Mouse (Mus musculus): Measurements from ENCODE around the gene Angpt4. TPM values are rescaled to one million over a fixed set of nuclear protein-coding genes. Genes with fewer than 3 reads are reported as not detected.

Angpt4 gene
- total and polyA plus RNA-seq, 2 experiments from 2014 or later: 0.12 TPM; not detected in 1

- 59% methylated on average over 5 of the region's 5 CpGs for WGBS
- no peak overlapping the region for H3K4me2 ChIP-seq (ENCODE audit: low read depth, low read length)
- no peaks in the 10 kb centered on the region for H3K4me1 ChIP-seq (ENCODE audit: control insufficient read depth, insufficient read depth)
- DNase-seq (ENCODE audit: low spot score) (no peak), ATAC-seq (ENCODE audit: insufficient read depth, low read depth) (no peak)
- no peak for TF ChIP-seq CTCF (IDR thresholded peaks at IDR 0.05; ENCODE audit: low read depth)
- TF ChIP-seq EP300 (IDR thresholded peaks at IDR 0.05; ENCODE audit: low read depth): no peak
- H3K27me3 ChIP-seq (ENCODE audit: control insufficient read depth, insufficient read depth, low read length): peaks cover 9% of the 10 kb centered on the region; the same call in 1 of the 2 replicates
- no peak overlapping the region for H3K4me3 ChIP-seq (ENCODE audit: low read depth, low read length)
- no peak overlapping the region for H3K9ac ChIP-seq (replicated peaks; ENCODE audit: low read depth, low read length)
- H3K36me3 ChIP-seq (replicated peaks; ENCODE audit: control insufficient read depth, insufficient read depth, low read length): no peaks in the 10 kb centered on the region
- H3K9me3 ChIP-seq (replicated peaks; ENCODE audit: control insufficient read depth, low read length): no peaks in the 10 kb centered on the region
- H3K27ac ChIP-seq (ENCODE audit: low read depth): no peak overlapping the region
Measured at GRCm38 (mm10) chr2:151939651-151940420, 28.8 kb downstream of the Angpt4 start.

- Histone ChIP-seq H3K4me1 (ENCODE audit: control insufficient read depth, insufficient read depth) (no peaks in the 10 kb centered on the region), H3K4me2 (ENCODE audit: low read depth, low read length) (no peak overlapping the region), H3K36me3 (replicated peaks; ENCODE audit: control insufficient read depth, insufficient read depth, low read length) (no peaks in the 10 kb centered on the region), H3K27ac (ENCODE audit: low read depth) (no peak overlapping the region), H3K27me3 (ENCODE audit: control insufficient read depth, insufficient read depth, low read length) (peaks cover 10% of the 10 kb centered on the region; the same call in 1 of the 2 replicates), H3K9ac (replicated peaks; ENCODE audit: low read depth, low read length) (no peak overlapping the region), H3K9me3 (replicated peaks; ENCODE audit: control insufficient read depth, low read length) (no peaks in the 10 kb centered on the region), H3K4me3 (ENCODE audit: low read depth, low read length) (no peak overlapping the region)
- TF ChIP-seq EP300 (IDR thresholded peaks at IDR 0.05; ENCODE audit: low read depth): no peak
- TF ChIP-seq CTCF (IDR thresholded peaks at IDR 0.05; ENCODE audit: low read depth): peak; percentile 60
- DNase-seq (ENCODE audit: low spot score) (peak; percentile 35), ATAC-seq (ENCODE audit: insufficient read depth, low read depth) (no peak)
- 23% methylated on average over 2 of the region's 2 CpGs for WGBS
Measured at GRCm38 (mm10) chr2:151941269-151941668, 30.3 kb downstream of the Angpt4 start.

- Histone ChIP-seq H3K9me3 (replicated peaks; ENCODE audit: control insufficient read depth, low read length) (no peaks in the 10 kb centered on the region), H3K27me3 (ENCODE audit: control insufficient read depth, insufficient read depth, low read length) (peaks cover 14% of the 10 kb centered on the region; the same call in 1 of the 2 replicates), H3K4me3 (ENCODE audit: low read depth, low read length) (no peak overlapping the region), H3K9ac (replicated peaks; ENCODE audit: low read depth, low read length) (no peak overlapping the region), H3K27ac (ENCODE audit: low read depth) (no peak overlapping the region), H3K36me3 (replicated peaks; ENCODE audit: control insufficient read depth, insufficient read depth, low read length) (no peaks in the 10 kb centered on the region), H3K4me1 (ENCODE audit: control insufficient read depth, insufficient read depth) (no peaks in the 10 kb centered on the region), H3K4me2 (ENCODE audit: low read depth, low read length) (no peak overlapping the region)
- no peak for TF ChIP-seq CTCF (IDR thresholded peaks at IDR 0.05; ENCODE audit: low read depth)
- no peak for TF ChIP-seq EP300 (IDR thresholded peaks at IDR 0.05; ENCODE audit: low read depth)
- 42% methylated on average over 2 of the region's 2 CpGs for WGBS
- DNase-seq (ENCODE audit: low spot score): no peak
- no peak for ATAC-seq (ENCODE audit: insufficient read depth, low read depth)
Measured at GRCm38 (mm10) chr2:151944106-151944505, 33.1 kb downstream of the Angpt4 start.

GRCm38 (mm10) chr2:151947617-151948016 lies 36.6 kb downstream of the Angpt4 start:
- no peak overlapping the region for H3K4me3 ChIP-seq (ENCODE audit: low read depth, low read length)
- no peak for ATAC-seq (ENCODE audit: insufficient read depth, low read depth)
- WGBS: 73% methylated on average over 2 of the region's 2 CpGs

GRCm38 (mm10) chr2:151948311-151948710 lies 37.3 kb downstream of the Angpt4 start:
- H3K9me3 ChIP-seq (replicated peaks; ENCODE audit: control insufficient read depth, low read length): no peaks in the 10 kb centered on the region
- WGBS: 75% methylated on average over 7 of the region's 7 CpGs
- no peak overlapping the region for H3K4me2 ChIP-seq (ENCODE audit: low read depth, low read length)
- TF ChIP-seq EP300 (IDR thresholded peaks at IDR 0.05; ENCODE audit: low read depth) (no peak), CTCF (IDR thresholded peaks at IDR 0.05; ENCODE audit: low read depth) (no peak)
- H3K4me1 ChIP-seq (ENCODE audit: control insufficient read depth, insufficient read depth): no peaks in the 10 kb centered on the region
- no peak for ATAC-seq (ENCODE audit: insufficient read depth, low read depth)
- H3K27ac ChIP-seq (ENCODE audit: low read depth): no peak overlapping the region
- DNase-seq (ENCODE audit: low spot score): no peak
- no peak overlapping the region for H3K9ac ChIP-seq (replicated peaks; ENCODE audit: low read depth, low read length)
- H3K36me3 ChIP-seq (replicated peaks; ENCODE audit: control insufficient read depth, insufficient read depth, low read length): no peaks in the 10 kb centered on the region
- 0 out of 2 replicates have a peak, but pooled peaks cover 8% of the 10 kb centered on the region for H3K27me3 ChIP-seq (ENCODE audit: control insufficient read depth, insufficient read depth, low read length)
- H3K4me3 ChIP-seq (ENCODE audit: low read depth, low read length): no peak overlapping the region

More at GRCm38 (mm10) chr2:151947617-151948016, 36.6 kb downstream of the Angpt4 start:
- Histone ChIP-seq H3K4me1 (ENCODE audit: control insufficient read depth, insufficient read depth) (no peaks in the 10 kb centered on the region), H3K4me2 (ENCODE audit: low read depth, low read length) (no peak overlapping the region), H3K27ac (ENCODE audit: low read depth) (no peak overlapping the region), H3K27me3 (ENCODE audit: control insufficient read depth, insufficient read depth, low read length) (0 out of 2 replicates have a peak, but pooled peaks cover 8% of the 10 kb centered on the region), H3K36me3 (replicated peaks; ENCODE audit: control insufficient read depth, insufficient read depth, low read length) (no peaks in the 10 kb centered on the region), H3K9ac (replicated peaks; ENCODE audit: low read depth, low read length) (no peak overlapping the region), H3K9me3 (replicated peaks; ENCODE audit: control insufficient read depth, low read length) (no peaks in the 10 kb centered on the region)
- TF ChIP-seq EP300 (IDR thresholded peaks at IDR 0.05; ENCODE audit: low read depth): no peak
- TF ChIP-seq CTCF (IDR thresholded peaks at IDR 0.05; ENCODE audit: low read depth): no peak
- no peak for DNase-seq (ENCODE audit: low spot score)

Data from heart, postnatal 0 days (tissue).